Mouse (Mus musculus): ENCODE data around the gene Lrit3. TPM values are rescaled to one million over a fixed set of nuclear protein-coding genes. Genes with fewer than 3 reads are reported as not detected.

Gene Lrit3
- total RNA-seq (2021): not detected
- long read RNA-seq, experiment 1: 0 reads
- long read RNA-seq, experiment 2: 0 reads

- DNase-seq (ENCODE audit: low spot score in 2 of 2): no peak
Observed at GRCm38 (mm10) chr3:129803765-129804164, at the start of gene Lrit3. Gene Lrit3 (minus strand): TSS chr3:129804030.

GRCm38 (mm10) chr3:129846846-129847245 is 43.0 kb upstream of the Lrit3 start:
- no peak for DNase-seq (ENCODE audit: low spot score in 2 of 2)

- no peak for DNase-seq (ENCODE audit: low spot score in 2 of 2)
Observed at GRCm38 (mm10) chr3:129845868-129846267, 42.0 kb upstream of the Lrit3 start.

GRCm38 (mm10) chr3:129838017-129838416 is 34.2 kb upstream of the Lrit3 start:
- DNase-seq (ENCODE audit: low spot score in 2 of 2): no peak

GRCm38 (mm10) chr3:129836965-129837364 is 33.1 kb upstream of the Lrit3 start:
- DNase-seq (ENCODE audit: low spot score in 2 of 2): no peak

GRCm38 (mm10) chr3:129836051-129836697 is 32.3 kb upstream of the Lrit3 start:
- DNase-seq (ENCODE audit: low spot score in 2 of 2): no peak

- no peak for DNase-seq (ENCODE audit: low spot score in 2 of 2)
Observed at GRCm38 (mm10) chr3:129835388-129835934, 31.6 kb upstream of the Lrit3 start, which contains the start of gene Cfi. Gene Cfi (plus strand): TSS chr3:129835884.

GRCm38 (mm10) chr3:129831035-129831568 is 27.3 kb upstream of the Lrit3 start, which contains the start of gene Gar1:
Gene Gar1 (minus strand): TSS chr3:129831396.
- peak; percentile 84 to 86 for DNase-seq (ENCODE audit: low spot score in 2 of 2)

GRCm38 (mm10) chr3:129830626-129831025 is 26.8 kb upstream of the Lrit3 start:
- DNase-seq (ENCODE audit: low spot score in 2 of 2): peak in 1 of 2 experiments; percentile 24

- no peak for DNase-seq (ENCODE audit: low spot score in 2 of 2)
Observed at GRCm38 (mm10) chr3:129827691-129828090, 23.9 kb upstream of the Lrit3 start.

GRCm38 (mm10) chr3:129826691-129827090 is 22.9 kb upstream of the Lrit3 start:
- no peak for DNase-seq (ENCODE audit: low spot score in 2 of 2)

GRCm38 (mm10) chr3:129824891-129825290 is 21.1 kb upstream of the Lrit3 start:
- no peak for DNase-seq (ENCODE audit: low spot score in 2 of 2)

GRCm38 (mm10) chr3:129824146-129824545 is 20.3 kb upstream of the Lrit3 start:
- no peak for DNase-seq (ENCODE audit: low spot score in 2 of 2)

GRCm38 (mm10) chr3:129823293-129823692 is 19.5 kb upstream of the Lrit3 start:
- DNase-seq (ENCODE audit: low spot score in 2 of 2): no peak

- DNase-seq (ENCODE audit: low spot score in 2 of 2): no peak
Observed at GRCm38 (mm10) chr3:129822206-129822775, 18.5 kb upstream of the Lrit3 start, which contains the start of gene Rrh. Gene Rrh (minus strand): TSS chr3:129822587.

GRCm38 (mm10) chr3:129821736-129822135 is 17.9 kb upstream of the Lrit3 start:
- DNase-seq (ENCODE audit: low spot score in 2 of 2): no peak

GRCm38 (mm10) chr3:129820847-129821246 is 17.0 kb upstream of the Lrit3 start:
- no peak for DNase-seq (ENCODE audit: low spot score in 2 of 2)

- no peak for DNase-seq (ENCODE audit: low spot score in 2 of 2)
Observed at GRCm38 (mm10) chr3:129799011-129799410, 4.8 kb downstream of the Lrit3 start.

GRCm38 (mm10) chr3:129798551-129798950 is 5.3 kb downstream of the Lrit3 start:
- DNase-seq (ENCODE audit: low spot score in 2 of 2): no peak

GRCm38 (mm10) chr3:129797341-129797740 is 6.5 kb downstream of the Lrit3 start:
- DNase-seq (ENCODE audit: low spot score in 2 of 2): no peak

GRCm38 (mm10) chr3:129793801-129794200 is 10.0 kb downstream of the Lrit3 start:
- no peak for DNase-seq (ENCODE audit: low spot score in 2 of 2)

- no peak for DNase-seq (ENCODE audit: low spot score in 2 of 2)
Observed at GRCm38 (mm10) chr3:129782746-129783145, 21.1 kb downstream of the Lrit3 start.

Measured in adrenal gland, postnatal 4 days (tissue).